Mouse (Mus musculus) thymus, adult 2 months (tissue): ENCODE data around the gene Ndufs5.

ENCODE experiments used
- CTCF ChIP-seq: fragments of 200-500 bp; IDR thresholded peaks from 2 replicates; pipeline ENCODE4 v1.5.1; 2012; ENCODE audit warnings: mild to moderate bottlenecking, control low read depth, low read length, moderate library complexity, borderline replicate concordance; ENCODE audit not compliant: control insufficient read depth, poor library complexity, insufficient read depth; ENCODE audit errors: extremely low read depth
- POLR2A ChIP-seq: fragments of 200-500 bp; IDR thresholded peaks from 2 replicates; pipeline ENCODE4 v1.6.1; 2012; ENCODE audit warnings: mild to moderate bottlenecking, low read length, control low read depth, moderate library complexity; ENCODE audit not compliant: control insufficient read depth, poor library complexity, insufficient read depth; ENCODE audit errors: extremely low read depth

DNA sequence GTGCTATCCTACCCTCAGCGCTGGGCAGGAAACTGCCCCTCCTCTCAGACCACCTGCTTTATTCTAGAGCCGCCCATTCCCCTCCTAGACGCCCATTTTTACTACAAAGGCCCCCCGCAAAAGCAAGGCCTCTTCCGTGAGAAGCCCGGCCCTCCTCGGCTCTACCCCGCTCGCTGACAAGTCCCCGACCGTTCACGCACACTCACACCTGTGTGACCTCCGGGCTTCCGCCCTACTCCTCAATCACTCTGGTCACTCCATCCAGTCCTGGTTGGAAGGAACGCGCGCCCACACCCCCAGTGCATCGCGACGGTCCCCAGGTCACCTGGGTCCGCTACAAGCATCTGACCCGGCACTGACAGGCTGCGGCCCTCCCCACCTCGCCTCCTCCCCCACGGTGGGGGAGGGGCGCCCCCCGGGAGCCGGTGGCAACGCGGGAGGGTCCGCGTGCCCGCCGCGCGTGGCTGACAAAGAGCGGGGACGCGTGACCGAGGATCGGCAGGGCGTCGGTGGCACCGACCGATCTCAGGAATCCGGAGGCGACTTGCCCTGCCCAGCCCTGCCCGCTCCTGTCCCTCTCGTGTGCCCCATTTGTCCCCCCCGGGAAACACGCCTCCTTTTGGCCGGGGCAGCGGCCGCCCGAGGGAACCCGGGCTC is 31.5 kb downstream of the Ndufs5 start:
- no peak for TF ChIP-seq CTCF
- no peak for TF ChIP-seq POLR2A
